Mouse (Mus musculus): ENCODE data around the gene Pum1. TPM values are rescaled to one million over a fixed set of nuclear protein-coding genes. Genes with fewer than 3 reads are reported as not detected.

Gene Pum1
- polyA plus RNA-seq, 1 experiment = 28.2 TPM

GRCm38 (mm10) chr4:130753755-130754154, 90.6 kb downstream of the Pum1 start:
- H3K4me3 ChIP-seq = no peak overlapping the region
- H3ac ChIP-seq (ENCODE audit: control insufficient read depth, insufficient read length) = no peak overlapping the region
- H3K4me2 ChIP-seq (ENCODE audit: low read depth) = no peak overlapping the region
- H3K36me3 ChIP-seq (ENCODE audit: control insufficient read depth, insufficient read depth) = peaks cover 89% of the 10 kb centered on the region
- peaks cover 48% of the 10 kb centered on the region for H3K79me2 ChIP-seq (ENCODE audit: control insufficient read depth, insufficient read depth)
- TF ChIP-seq E2F4 (IDR thresholded peaks at IDR 0.05; ENCODE audit: insufficient read depth) = no peak
- TF ChIP-seq CEBPB (IDR thresholded peaks at IDR 0.05; ENCODE audit: insufficient read depth, poor library complexity, severe bottlenecking) = no peak
- no peak for TF ChIP-seq POLR2A (IDR thresholded peaks at IDR 0.05; ENCODE audit: insufficient read length, low read depth)
- TF ChIP-seq TCF3 (IDR thresholded peaks at IDR 0.05; ENCODE audit: insufficient read length, low read depth) = no peak
- no peak for TF ChIP-seq USF1 (IDR thresholded peaks at IDR 0.05; ENCODE audit: low read depth)
- H3K27me3 ChIP-seq (ENCODE audit: control insufficient read depth, insufficient read depth, insufficient read length) = no peaks in the 10 kb centered on the region

DNA sequence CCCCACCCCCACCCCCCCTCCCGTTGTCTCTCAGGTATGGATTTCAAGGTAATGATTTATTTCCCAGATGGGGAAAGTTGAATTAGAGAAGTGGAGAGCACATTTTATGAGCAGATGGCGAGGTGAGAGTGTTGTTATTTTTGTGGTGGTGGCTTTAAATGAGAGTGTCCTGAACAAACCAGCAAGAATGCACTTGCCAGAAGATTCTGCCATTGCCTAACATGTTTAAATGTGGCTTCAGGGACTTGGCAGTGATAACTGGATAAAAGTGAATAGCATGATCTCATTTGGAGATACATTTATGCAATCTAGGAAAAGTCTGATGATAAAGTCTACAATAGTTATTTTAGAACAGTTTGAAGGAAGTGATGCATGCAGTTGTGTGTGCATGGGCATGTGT, 91.7 kb downstream of the Pum1 start:
- TF ChIP-seq MYOG (IDR thresholded peaks at IDR 0.05; ENCODE audit: control insufficient read depth in 1 of 3, insufficient read depth in 1 of 3, insufficient read length in 2 of 3, low read depth in 2 of 3) = no peak
- TF ChIP-seq CEBPB (IDR thresholded peaks at IDR 0.05; ENCODE audit: insufficient read depth, poor library complexity, severe bottlenecking) = no peak
- TF ChIP-seq POLR2A (IDR thresholded peaks at IDR 0.05; ENCODE audit: insufficient read length, low read depth) = no peak
- TF ChIP-seq POLR2AphosphoS2 (IDR thresholded peaks at IDR 0.05; ENCODE audit: insufficient read length, low read depth) = no peak
- no peak for TF ChIP-seq MAX (IDR thresholded peaks at IDR 0.05; ENCODE audit: low read depth)
- TF ChIP-seq MYOD1 (IDR thresholded peaks at IDR 0.05; ENCODE audit: control insufficient read depth in 1 of 3, insufficient read length in 2 of 3, low read depth in 2 of 3) = no peak
- no peak overlapping the region for H3K4me2 ChIP-seq (ENCODE audit: low read depth)

GRCm38 (mm10) chr4:130759875-130760274, 96.8 kb downstream of the Pum1 start:
- H3K79me2 ChIP-seq (ENCODE audit: control insufficient read depth, insufficient read depth) = peaks cover 47% of the 10 kb centered on the region
- TF ChIP-seq USF1 (IDR thresholded peaks at IDR 0.05; ENCODE audit: low read depth) (no peak), CEBPB (IDR thresholded peaks at IDR 0.05; ENCODE audit: insufficient read depth, poor library complexity, severe bottlenecking) (no peak), MAX (IDR thresholded peaks at IDR 0.05; ENCODE audit: low read depth) (no peak), MYOD1 (IDR thresholded peaks at IDR 0.05; ENCODE audit: control insufficient read depth in 1 of 3, insufficient read length in 2 of 3, low read depth in 2 of 3) (no peak), POLR2A (IDR thresholded peaks at IDR 0.05; ENCODE audit: insufficient read length, low read depth) (no peak), E2F4 (IDR thresholded peaks at IDR 0.05; ENCODE audit: insufficient read depth) (no peak), MYOG (IDR thresholded peaks at IDR 0.05; ENCODE audit: control insufficient read depth in 1 of 3, insufficient read depth in 1 of 3, insufficient read length in 2 of 3, low read depth in 2 of 3) (no peak), SRF (IDR thresholded peaks at IDR 0.05; ENCODE audit: control insufficient read depth, insufficient read length, low read depth) (no peak), TCF12 (IDR thresholded peaks at IDR 0.05; ENCODE audit: insufficient read depth, poor library complexity, severe bottlenecking) (no peak), TCF3 (IDR thresholded peaks at IDR 0.05; ENCODE audit: insufficient read length, low read depth) (no peak), REST (IDR thresholded peaks at IDR 0.05; ENCODE audit: insufficient read depth, insufficient read length) (no peak), POLR2AphosphoS2 (IDR thresholded peaks at IDR 0.05; ENCODE audit: insufficient read length, low read depth) (no peak)
- H3K4me2 ChIP-seq (ENCODE audit: low read depth) = no peak overlapping the region
- H3K4me3 ChIP-seq = no peak overlapping the region
- peaks cover 70% of the 10 kb centered on the region for H3K36me3 ChIP-seq (ENCODE audit: control insufficient read depth, insufficient read depth)
- no peaks in the 10 kb centered on the region for H3K27me3 ChIP-seq (ENCODE audit: control insufficient read depth, insufficient read depth, insufficient read length)
- no peak overlapping the region for H3ac ChIP-seq (ENCODE audit: control insufficient read depth, insufficient read length)

More for the DNA sequence above, 91.7 kb downstream of the Pum1 start:
- H3K79me2 ChIP-seq (ENCODE audit: control insufficient read depth, insufficient read depth) = peaks cover 49% of the 10 kb centered on the region
- H3K4me3 ChIP-seq = no peak overlapping the region
- H3ac ChIP-seq (ENCODE audit: control insufficient read depth, insufficient read length) = no peak overlapping the region
- peaks cover 88% of the 10 kb centered on the region for H3K36me3 ChIP-seq (ENCODE audit: control insufficient read depth, insufficient read depth)
- no peaks in the 10 kb centered on the region for H3K27me3 ChIP-seq (ENCODE audit: control insufficient read depth, insufficient read depth, insufficient read length)

DNA sequence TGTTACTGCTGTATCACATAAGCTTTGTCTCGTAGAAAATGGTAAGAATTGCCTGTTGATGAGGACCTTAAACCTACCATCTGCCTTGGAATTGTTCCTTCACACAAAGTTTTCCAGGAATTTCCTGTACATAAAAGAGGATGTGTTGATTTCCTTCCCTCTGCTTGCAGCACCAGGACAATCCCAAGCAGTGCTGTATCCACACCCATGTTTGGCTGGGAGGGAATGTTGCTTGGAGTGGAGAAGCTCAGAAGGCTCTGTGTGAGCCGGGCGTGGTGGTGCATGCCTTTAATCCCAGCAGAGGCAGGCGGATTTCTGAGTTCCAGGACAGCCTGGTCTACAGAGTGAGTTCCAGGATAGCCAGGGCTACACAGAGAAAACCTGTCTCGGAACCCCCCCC, 98.7 kb downstream of the Pum1 start:
- Histone ChIP-seq H3K4me2 (ENCODE audit: low read depth) (no peak overlapping the region), H3K36me3 (ENCODE audit: control insufficient read depth, insufficient read depth) (peaks cover 64% of the 10 kb centered on the region), H3K27me3 (ENCODE audit: control insufficient read depth, insufficient read depth, insufficient read length) (no peaks in the 10 kb centered on the region), H3ac (ENCODE audit: control insufficient read depth, insufficient read length) (no peak overlapping the region), H3K4me3 (no peak overlapping the region), H3K79me2 (ENCODE audit: control insufficient read depth, insufficient read depth) (peaks cover 32% of the 10 kb centered on the region)
- TF ChIP-seq TCF3 (IDR thresholded peaks at IDR 0.05; ENCODE audit: insufficient read length, low read depth) = no peak
- TF ChIP-seq POLR2A (IDR thresholded peaks at IDR 0.05; ENCODE audit: insufficient read length, low read depth) = no peak
- TF ChIP-seq MYOD1 (IDR thresholded peaks at IDR 0.05; ENCODE audit: control insufficient read depth in 1 of 3, insufficient read length in 2 of 3, low read depth in 2 of 3) = no peak
- no peak for TF ChIP-seq E2F4 (IDR thresholded peaks at IDR 0.05; ENCODE audit: insufficient read depth)
- no peak for TF ChIP-seq REST (IDR thresholded peaks at IDR 0.05; ENCODE audit: insufficient read depth, insufficient read length)
- TF ChIP-seq CEBPB (IDR thresholded peaks at IDR 0.05; ENCODE audit: insufficient read depth, poor library complexity, severe bottlenecking) = no peak
- no peak for TF ChIP-seq TCF12 (IDR thresholded peaks at IDR 0.05; ENCODE audit: insufficient read depth, poor library complexity, severe bottlenecking)
- no peak for TF ChIP-seq SRF (IDR thresholded peaks at IDR 0.05; ENCODE audit: control insufficient read depth, insufficient read length, low read depth)
- no peak for TF ChIP-seq MAX (IDR thresholded peaks at IDR 0.05; ENCODE audit: low read depth)
- TF ChIP-seq POLR2AphosphoS2 (IDR thresholded peaks at IDR 0.05; ENCODE audit: insufficient read length, low read depth) = no peak
- no peak for TF ChIP-seq USF1 (IDR thresholded peaks at IDR 0.05; ENCODE audit: low read depth)
- no peak for TF ChIP-seq MYOG (IDR thresholded peaks at IDR 0.05; ENCODE audit: control insufficient read depth in 1 of 3, insufficient read depth in 1 of 3, insufficient read length in 2 of 3, low read depth in 2 of 3)

DNA sequence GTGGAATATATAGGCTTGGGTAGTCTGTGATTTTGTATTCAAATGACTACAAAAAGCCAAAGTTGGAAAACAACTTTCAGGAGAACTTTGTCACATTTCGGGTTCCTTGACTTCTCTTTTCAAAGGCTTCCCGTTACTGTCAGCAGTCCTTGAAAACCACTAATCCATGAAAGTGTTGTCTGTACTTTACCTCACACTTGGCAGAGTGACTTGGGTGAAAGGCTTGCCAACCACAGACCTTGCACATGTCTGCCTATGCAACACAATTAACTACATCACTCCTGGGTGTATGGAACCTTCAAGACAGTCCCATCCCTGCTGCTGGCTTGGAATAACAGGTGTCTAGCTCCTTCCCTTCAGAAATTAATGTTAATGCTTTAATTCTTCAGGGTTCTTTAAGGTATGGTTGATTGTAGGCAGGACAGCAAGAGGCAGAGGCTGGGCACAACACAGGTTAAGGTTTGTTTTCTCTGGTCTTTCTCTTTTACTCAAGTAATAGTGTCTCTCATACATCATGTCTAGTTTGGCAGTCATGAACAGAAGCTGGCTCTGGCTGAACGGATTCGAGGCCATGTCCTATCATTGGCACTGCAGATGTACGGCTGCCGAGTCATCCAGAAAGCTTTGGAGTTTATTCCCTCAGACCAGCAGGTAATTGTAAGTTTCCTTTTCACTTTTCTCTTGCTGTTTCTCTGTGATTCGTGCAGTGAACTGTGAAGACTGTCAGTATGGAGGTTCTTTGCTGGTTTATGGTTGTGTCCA, 102.5 kb downstream of the Pum1 start:
- peaks cover 12% of the 10 kb centered on the region for H3K79me2 ChIP-seq (ENCODE audit: control insufficient read depth, insufficient read depth)
- H3K27me3 ChIP-seq (ENCODE audit: control insufficient read depth, insufficient read depth, insufficient read length) = no peaks in the 10 kb centered on the region
- no peak overlapping the region for H3K4me2 ChIP-seq (ENCODE audit: low read depth)
- no peak overlapping the region for H3K4me3 ChIP-seq
- H3K36me3 ChIP-seq (ENCODE audit: control insufficient read depth, insufficient read depth) = peaks cover 61% of the 10 kb centered on the region
- TF ChIP-seq POLR2AphosphoS2 (IDR thresholded peaks at IDR 0.05; ENCODE audit: insufficient read length, low read depth) (no peak), USF1 (IDR thresholded peaks at IDR 0.05; ENCODE audit: low read depth) (no peak), MAX (IDR thresholded peaks at IDR 0.05; ENCODE audit: low read depth) (no peak), REST (IDR thresholded peaks at IDR 0.05; ENCODE audit: insufficient read depth, insufficient read length) (no peak), E2F4 (IDR thresholded peaks at IDR 0.05; ENCODE audit: insufficient read depth) (no peak), TCF12 (IDR thresholded peaks at IDR 0.05; ENCODE audit: insufficient read depth, poor library complexity, severe bottlenecking) (no peak), TCF3 (IDR thresholded peaks at IDR 0.05; ENCODE audit: insufficient read length, low read depth) (no peak), SRF (IDR thresholded peaks at IDR 0.05; ENCODE audit: control insufficient read depth, insufficient read length, low read depth) (no peak), POLR2A (IDR thresholded peaks at IDR 0.05; ENCODE audit: insufficient read length, low read depth) (no peak), MYOG (IDR thresholded peaks at IDR 0.05; ENCODE audit: control insufficient read depth in 1 of 3, insufficient read depth in 1 of 3, insufficient read length in 2 of 3, low read depth in 2 of 3) (no peak), MYOD1 (IDR thresholded peaks at IDR 0.05; ENCODE audit: control insufficient read depth in 1 of 3, insufficient read length in 2 of 3, low read depth in 2 of 3) (no peak), CEBPB (IDR thresholded peaks at IDR 0.05; ENCODE audit: insufficient read depth, poor library complexity, severe bottlenecking) (no peak)
- H3ac ChIP-seq (ENCODE audit: control insufficient read depth, insufficient read length) = no peak overlapping the region
